Mouse (Mus musculus) retina, adult 2 months (tissue): ENCODE measurements at regions not wholly inside any gene's neighbourhood (a gene's known extent, or its start where the extent isn't known, plus 50 kb on each side); places are given as distances from the start of the nearest gene placed in this dataset.

Source experiments
- DNase-seq: peaks from one replicate; pipeline ENCODE4 v3.0.0-alpha.2; 2012; ENCODE audit warnings: low read depth, low spot score

DNA sequence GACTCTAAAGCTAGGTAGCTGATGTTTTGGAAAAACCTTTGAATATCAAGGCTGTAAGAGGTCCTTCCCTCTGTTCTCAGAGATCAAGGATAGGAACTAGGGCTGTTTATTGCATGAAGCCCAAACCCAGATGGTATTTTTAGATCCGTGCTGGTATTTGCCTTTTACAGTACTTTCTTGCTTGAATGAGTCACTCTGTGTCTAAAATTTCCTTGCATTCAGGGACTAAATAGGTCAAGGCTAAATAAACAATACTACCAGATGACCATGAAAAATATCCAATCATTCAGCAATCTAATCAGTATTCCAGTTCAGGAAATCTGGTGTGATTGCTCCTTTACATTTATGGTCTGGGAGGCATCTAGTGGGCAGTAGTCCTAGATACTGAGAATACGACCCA is 243.6 kb downstream of the Btg1 start:
- DNase-seq: no peak

DNA sequence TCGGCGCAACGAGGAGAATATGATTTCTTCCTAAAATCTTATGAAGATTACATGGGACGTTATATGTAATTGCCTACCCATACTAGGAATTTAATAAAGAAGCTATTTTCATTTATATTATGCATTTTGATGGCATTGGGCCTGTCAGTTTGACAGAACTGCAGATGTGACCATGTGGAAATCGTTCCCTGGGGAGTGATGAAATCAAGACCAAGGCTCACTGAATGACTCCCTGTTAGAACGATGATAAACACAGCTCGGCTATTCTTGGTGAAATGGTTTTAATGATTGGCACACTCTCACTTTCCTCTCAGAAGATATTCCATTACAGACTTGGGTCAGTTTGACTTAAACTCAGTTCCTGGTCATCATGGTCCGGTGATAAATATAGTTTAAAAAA is 246.4 kb downstream of the Btg1 start:
- DNase-seq: no peak

DNA sequence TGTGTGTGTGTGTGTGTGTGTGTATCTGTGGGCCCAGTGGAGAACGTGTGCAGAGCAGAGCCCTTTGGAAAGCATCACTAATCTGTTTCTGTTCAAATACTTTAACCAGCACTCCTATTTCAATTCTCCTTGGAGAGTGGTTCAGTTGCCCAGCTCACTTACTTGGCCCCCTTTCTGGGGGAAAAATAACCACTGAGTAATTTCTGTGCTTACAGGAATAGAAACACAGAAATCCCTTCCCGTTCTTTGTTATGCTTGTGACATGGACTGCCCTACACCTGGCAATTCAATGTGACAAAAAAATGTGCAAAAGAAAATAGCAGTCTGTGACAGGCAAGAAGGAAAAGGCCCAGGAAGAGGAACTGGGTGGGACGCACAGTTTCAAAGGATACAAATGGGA is 249.7 kb downstream of the Btg1 start:
- no peak for DNase-seq

DNA sequence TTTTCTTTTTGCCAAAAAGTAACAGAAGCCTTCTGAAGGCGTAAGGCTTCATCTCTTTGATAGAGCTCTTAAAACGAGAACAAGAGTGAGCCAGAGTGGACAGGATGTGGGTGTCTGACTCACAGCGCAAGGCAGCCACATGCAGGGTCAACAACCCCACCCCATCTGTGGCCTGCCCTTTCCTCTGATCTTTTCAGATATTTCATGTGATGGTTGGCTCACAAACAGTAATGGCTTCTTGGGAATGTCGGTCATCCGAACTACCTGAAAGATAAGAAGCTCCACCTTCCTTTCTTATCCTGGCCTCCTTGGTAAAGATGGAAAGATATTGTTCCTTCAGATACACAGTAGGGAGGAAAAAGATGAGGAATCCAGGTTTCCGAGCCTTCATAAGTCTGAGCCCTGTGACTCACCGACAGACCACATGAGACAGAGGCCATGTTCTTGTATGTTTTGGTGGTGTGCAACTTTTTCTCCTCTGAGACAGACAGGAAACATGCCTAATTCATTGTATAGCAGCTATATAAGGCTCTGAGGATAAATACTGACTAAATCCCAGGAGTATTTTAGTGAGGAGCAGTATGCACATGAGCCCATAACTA is 254.9 kb downstream of the Btg1 start:
- no peak for DNase-seq

DNA sequence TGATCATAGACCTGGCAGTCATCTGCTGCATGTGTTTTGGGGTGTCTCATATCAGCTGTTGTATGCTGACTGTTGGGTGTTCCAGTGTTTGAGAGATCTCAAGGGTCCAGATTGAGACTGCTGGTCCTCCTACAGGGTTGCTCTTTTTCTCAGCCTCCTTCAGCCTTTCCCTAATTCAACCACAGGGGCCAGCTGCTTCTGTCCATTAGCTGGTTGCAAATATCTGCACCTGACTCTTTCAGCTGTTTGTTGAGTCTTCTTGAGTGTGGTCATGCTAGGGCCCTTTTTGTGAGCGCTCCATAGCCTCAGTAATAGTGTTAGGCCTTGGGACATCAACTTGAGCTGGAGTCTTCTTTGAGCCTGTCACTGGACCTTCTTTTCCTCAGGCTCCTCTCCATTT is 257.8 kb downstream of the Btg1 start:
- DNase-seq: no peak

DNA sequence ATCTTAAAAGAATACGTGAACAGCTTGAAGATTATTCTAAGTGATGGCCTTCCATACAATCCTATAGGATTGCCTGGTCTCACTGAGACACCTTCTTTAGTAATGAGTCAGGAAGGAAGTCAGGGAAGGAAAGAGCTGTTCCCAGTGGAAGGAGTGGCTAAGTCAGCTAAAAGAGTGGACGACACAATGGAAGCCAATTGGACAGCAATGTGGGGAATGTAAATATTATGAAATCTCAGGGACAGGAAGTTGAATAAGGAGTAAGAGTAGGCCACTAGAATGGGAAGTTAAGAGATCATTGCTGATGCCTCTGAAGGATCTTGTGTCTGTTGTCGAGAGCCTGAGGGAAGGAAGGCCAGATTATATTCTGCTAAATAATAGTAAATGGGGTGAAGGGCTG is 258.9 kb downstream of the Btg1 start:
- DNase-seq: no peak

DNA sequence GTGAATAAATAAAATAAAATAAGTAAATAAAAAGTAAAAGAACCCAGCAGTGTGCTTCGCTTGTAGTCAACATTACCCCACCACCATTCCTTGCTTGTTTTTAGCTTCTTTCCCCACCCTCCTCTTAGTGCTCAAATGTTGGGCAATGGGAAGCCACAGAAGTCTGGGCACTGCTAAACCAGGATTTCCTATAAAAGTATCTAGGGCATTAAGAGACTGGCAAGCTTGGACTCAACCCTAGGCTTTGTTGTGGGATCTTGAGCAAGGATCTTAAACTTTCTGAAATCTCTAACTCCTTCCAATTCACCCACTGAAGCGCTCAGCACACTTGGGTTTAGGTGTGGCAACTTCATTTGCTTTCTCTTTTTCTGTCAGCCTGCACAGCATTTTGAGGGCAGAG is 262.6 kb downstream of the Btg1 start:
- DNase-seq: no peak

DNA sequence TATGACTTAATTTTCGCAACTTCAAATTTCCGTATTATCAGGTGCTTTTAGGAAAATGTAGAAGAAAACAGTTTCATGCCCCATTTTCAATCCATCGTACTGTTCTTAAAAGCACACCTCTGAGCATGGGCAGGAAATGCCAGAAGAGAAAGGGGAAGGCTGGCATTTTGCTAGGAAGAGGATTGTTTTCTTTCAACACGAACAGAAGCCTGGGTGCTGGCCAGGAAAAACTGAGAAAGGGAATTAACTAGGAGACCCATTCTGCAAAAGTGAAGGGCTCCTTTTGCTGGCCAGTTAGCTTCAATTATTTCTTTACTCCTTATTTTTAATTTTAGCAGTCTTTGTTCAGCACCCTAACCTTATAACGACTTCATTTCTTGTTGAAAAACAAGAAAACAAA is 264.0 kb downstream of the Btg1 start:
- DNase-seq: no peak

DNA sequence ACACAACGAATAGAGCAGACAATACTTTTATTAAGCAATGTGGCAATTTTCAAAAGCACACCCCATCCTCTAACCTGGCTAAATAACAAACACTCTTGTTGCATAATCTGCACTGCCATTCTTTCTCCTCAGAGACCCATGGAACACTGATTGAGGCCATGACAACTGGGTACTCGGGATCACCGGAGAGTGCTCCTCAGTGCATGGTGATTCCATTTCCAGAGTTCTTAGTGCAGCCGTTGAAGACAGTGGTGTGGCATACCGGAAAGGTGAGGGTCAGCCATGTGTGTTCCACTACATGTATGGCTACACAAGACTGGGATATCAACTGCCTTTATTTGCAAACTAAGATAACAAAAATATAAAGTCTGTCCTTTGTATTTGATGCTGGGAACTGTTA is 264.4 kb downstream of the Btg1 start:
- no peak for DNase-seq

DNA sequence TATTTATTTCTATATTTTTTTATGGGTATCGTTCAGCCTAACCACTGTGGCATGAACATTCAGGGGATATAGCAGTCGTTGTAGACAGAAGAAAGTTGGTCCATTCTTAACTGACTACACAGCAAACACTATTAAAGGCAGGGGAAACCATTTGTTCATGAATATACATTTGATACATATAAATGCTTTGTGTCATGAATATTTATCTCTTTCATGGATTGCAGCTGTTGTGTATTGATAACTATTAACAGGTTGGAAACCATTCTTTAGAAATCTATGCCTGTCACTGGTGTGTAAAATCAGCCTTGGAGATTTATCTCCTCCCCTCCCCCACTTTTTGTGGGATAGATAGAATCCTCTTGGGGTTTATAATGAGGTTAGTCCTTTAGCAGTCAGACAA is 264.9 kb downstream of the Btg1 start:
- no peak for DNase-seq

DNA sequence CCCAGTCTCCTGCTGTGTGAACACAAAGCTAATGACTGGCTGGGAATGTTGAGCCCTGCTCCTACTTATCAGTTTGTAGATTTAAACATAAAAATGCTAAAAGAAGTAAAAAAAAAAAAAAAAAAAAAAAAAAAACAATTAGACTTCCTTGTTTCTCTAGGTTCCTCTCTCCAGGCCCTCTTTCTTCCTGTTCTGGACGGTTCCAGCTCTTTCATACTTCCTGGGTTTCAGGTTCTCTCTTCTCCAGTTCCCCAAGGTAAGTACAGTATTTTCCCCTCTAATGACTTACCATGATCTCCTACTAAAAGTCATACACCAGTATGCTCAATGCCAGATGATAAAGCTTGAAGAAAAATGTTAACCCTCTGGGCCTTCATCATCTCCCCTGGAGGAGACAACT is 284.3 kb downstream of the Btg1 start:
- DNase-seq: no peak

DNA sequence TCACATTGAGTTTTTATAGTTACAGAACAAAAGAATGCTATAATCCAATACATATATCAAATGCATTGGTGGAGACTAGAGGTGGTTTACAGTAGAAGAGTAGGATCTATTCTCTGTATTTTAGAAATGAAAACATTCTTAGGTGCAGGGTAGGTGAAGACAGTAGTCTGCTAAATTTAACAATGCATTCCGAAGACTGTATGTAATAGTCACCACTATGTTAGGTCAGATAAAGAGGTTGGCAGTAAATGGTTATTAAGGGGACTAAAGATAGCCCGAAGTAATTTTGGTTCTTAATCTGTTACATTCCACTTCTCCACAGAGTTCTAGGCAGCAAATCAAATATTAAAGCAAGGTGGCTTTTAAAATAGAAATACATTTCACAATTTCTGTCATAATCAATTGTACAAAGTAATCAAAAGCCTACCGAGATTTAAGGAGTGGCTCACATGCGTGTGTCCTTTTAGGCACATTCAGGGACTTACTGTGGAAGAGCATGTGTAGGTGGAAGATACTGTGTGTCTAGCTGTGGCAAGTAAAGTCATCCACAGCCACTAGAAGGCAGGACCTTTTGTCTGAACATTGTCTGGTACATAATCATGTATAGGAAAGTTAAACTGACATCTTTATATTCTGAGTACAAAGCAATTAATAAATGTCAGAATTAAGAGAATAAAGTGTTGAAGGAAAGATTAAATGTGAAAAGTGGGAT is 288.4 kb downstream of the Btg1 start:
- DNase-seq: no peak

DNA sequence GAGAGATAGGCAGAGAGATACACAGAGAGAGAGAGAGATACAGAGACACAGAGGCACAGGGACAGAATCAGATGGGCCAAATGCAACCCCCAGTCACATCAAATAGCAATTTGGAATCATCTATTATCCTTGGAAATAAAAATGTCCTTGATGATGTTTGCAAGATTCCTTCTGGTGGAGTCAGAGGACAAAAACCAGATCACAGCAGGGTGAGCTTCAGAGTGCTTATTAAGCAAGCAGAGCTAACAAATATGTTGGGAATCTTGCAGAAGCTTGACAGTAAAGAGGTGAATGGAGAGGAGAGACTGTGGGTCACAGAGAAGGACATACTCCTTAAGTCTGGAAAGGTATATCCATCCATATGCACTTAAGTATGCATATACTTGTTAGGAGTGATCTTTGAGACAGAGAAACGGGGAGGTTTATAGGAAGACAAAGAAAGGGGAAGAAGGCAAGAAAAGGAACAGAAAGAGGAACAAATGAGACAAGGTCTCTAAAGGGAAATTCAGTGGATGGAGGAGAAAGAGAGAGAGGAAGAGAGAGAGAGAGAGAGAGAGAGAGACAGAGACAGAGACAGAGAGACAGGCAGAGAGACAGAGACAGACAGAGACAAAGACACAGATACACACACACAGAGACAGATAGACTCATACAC is 293.0 kb downstream of the Btg1 start:
- DNase-seq: no peak

DNA sequence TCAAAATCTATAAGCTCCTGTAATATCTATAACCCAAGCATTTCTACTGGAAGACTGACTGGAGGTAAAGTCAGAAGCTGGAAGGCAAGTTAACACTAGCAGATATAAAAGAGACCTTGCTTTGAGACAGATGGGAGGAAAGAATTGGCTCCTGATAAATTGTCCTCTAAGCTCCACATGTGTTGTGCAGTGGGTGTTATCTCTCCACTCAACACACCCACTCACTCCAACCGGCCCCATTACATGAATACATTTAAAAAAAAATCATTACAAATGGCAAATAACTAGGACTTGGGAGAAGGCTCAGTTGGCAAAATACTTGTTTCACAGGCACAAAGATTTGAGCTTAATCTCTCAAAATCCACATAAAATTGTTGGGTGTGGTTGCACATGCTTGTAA is 304.4 kb downstream of the Btg1 start:
- no peak for DNase-seq

DNA sequence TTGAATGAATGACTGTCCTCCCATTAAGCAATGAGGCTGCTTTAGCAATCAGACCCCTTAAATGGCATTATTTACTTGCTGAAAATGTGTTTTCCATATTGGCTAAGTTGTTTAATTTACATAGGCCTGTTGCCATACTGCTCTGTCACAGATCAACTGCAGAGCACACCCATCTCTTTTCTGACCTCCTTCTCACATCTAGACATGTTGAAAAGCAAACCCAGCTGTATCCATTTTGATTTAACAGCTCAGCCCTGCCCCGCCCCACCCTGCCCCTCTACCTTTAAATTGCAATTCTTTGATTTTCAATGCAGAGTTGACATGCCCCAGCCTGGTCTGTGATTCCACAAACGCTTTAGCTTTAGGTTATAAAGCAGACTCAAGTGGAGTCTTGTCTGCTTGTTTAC is 307.5 kb downstream of the Btg1 start:
- no peak for DNase-seq

DNA sequence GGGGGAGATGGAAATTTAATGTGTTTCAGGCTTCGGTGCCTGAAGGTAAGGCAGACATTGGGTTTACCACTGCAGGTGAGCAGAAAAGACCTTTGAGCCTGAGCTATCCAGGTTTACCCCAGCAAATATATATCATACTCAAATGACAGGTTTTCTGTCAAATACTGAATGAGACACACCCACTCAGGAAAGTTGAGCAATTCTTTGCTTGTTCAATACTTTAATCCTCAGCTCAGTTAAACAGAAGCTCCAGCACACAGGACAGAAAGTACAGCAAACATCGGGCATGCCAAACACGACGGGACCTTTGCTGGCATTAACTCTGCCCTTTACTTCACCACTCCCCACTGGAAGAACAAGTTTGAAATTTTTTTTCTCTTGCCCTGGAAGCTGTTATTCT is 307.9 kb downstream of the Btg1 start:
- DNase-seq: no peak

DNA sequence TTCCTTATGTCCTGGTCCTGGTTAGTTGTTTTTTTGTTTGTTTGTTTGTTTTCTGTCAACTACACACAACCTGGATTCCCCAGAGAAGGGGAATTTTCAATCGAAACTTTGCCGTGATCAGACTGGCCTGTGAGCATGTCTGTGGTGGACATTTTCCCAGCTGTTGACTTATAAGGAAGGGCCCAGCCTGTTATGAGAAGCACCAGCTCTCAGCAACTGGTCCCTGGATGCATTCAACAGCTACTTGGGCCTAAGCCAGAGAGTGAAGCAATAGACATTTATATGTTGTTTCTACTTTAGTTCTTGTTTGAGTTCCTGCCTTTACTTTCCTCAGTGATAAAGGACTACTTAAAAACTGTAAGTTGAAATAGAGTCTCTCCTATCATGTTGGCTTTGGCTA is 309.0 kb downstream of the Btg1 start:
- DNase-seq: no peak

DNA sequence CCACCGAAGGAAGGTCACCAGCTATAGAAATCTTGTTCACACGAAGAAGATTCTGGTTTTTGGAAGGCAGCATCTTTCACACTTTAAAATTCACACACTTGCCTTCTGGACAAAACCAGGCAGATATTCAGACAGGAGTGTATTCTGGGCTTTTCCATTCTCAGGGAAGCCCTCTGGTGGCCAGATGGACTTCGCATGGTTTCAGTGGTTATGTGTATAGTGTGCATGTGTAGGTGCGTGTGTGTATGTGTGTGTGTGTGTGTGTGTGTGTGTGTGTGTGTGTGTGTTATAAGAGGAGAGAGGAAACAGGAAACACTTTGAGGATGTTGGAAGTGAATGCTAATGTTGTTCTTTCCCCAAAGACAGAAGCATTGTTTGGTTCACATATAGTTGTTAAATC is 317.9 kb downstream of the Btg1 start:
- peak; percentile 28 for DNase-seq

DNA sequence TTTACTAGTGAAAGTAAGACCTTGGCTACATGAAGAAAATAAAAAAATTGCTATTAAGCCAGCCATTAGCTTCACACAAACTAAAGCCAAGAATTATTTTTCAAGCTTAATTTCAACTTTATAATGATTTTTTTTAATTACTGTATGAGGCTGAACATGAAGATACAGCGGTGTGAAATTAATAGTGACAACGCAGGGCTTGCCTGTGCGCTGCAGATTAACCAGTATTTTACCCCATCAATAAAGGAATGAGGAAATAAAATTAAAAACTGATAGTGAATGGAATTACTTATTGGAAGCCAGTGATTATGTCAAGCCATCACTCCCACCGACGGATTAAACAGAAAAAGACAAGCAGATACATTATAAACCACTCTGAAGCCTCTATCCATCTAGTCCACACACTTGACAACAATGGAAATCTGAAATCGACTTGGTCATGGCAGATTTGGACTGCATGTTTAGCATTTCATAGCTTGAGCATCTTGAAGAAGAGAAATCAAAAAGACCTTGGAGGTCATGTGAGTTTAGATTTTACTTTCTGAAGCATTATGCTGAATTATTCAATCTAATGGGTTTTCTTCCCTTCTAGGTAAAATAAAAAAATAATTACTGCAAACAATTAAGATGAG is 324.2 kb downstream of the Btg1 start:
- no peak for DNase-seq

DNA sequence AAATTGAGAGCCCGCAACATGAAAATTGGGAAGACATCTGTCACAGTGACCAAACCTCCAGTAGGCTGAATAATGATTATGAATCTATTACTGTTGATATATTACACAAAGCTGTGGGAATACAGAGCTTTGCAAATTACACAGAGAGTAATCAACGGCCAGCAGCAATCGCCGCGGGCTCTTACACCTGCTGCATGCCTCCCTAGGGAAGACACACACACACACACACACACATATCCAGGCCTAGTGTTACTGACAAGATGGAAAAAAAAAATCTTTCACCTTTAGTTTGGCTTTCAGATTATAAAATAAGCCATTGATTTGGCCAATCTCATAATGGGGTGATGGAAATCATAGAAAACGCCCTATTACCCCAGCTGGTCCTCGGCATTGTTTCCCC is 327.4 kb downstream of the Btg1 start:
- DNase-seq: no peak

DNA sequence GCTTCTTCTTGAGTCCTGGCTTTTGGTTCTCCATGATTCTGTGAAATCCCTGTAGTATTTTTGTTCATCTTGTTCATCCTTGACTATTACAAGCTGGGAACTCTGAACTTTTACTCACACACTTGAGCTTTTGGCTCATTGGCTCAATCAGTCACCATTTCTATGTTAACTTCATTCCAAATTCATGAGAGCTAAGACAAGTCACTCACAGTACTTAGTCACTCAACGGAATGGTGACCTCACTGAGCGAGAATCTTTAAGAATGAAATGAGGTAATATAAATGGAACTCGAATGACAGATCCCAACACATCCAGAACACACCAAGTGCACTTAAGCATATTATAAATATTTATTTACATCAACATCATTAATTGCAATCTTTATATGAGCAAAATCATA is 331.2 kb downstream of the Btg1 start:
- no peak for DNase-seq

DNA sequence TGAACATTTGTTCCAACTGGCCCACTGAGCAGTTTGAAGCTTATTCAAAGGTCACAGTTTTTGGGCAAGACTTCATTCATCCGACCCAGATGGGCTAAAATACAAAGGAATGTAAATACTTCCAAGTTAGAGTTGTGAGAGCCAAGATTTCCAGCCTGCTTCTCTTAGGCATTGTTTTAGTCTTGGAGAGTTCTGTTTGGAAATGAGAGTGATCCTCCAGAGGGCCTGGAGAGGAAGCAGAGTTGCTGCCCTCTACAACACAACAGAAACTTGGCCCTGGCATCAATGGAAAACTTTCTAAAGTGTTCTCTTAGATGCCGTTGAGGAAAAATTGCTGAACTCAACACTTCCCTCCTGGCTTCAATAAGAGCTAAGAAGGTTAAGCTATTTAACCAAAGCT is 332.1 kb downstream of the Btg1 start:
- no peak for DNase-seq
